Mouse (Mus musculus) CH12.LX (cell line): ENCODE data around the gene Tjp3. TPM values are rescaled to one million over a fixed set of nuclear protein-coding genes. Genes with fewer than 3 reads are reported as not detected.

ENCODE experiments used
- DNase-seq: peaks from one replicate; pipeline ENCODE4 v3.0.0-alpha.2; 2013; ENCODE audit errors: extremely low read depth
- H3K27ac ChIP-seq: 2 replicates; pipeline ENCODE4 v1.5.1; 2012; ENCODE audit warnings: low read depth, mild to moderate bottlenecking, control low read depth, moderate library complexity; ENCODE audit not compliant: insufficient read depth
- H3K27me3 ChIP-seq: replicated peaks from 2 replicates; pipeline ENCODE3; 2012; ENCODE audit warnings: inconsistent platforms
- H3K36me3 ChIP-seq, 2 experiments: replicated peaks in 1 of 2; 2 replicates each; pipeline versions ENCODE3 to v1.6.1; 2012; ENCODE audit warnings: inconsistent platforms in 1 of 2, low read length in 1 of 2, mild to moderate bottlenecking in 1 of 2, mixed read lengths in 1 of 2, moderate library complexity in 1 of 2; ENCODE audit not compliant: control insufficient read depth in 1 of 2, insufficient read depth in 1 of 2
- H3K4me1 ChIP-seq, 2 experiments: 2 replicates each; pipeline ENCODE4 v1.6.1; 2012; ENCODE audit warnings: inconsistent platforms in 1 of 2, moderate library complexity in 1 of 2; ENCODE audit not compliant: insufficient read depth in 2 of 2, control insufficient read depth in 1 of 2
- H3K4me2 ChIP-seq: 2 replicates; pipeline ENCODE4 v1.6.1; 2012; ENCODE audit warnings: low read depth, mild to moderate bottlenecking, control low read depth; ENCODE audit not compliant: poor library complexity, insufficient read depth, severe bottlenecking
- H3K4me3 ChIP-seq, 3 experiments: fragments of 150-350 bp in 1 of 3; sonication (generic) in 1 of 3; replicated peaks in 1 of 3; 2 replicates each; pipeline versions ENCODE3 to v1.5.1; 2011 to 2012; ENCODE audit warnings: low read depth in 2 of 3, low read length in 2 of 3, mild to moderate bottlenecking in 2 of 3, moderate library complexity in 2 of 3, control low read depth in 1 of 3, improper control_type of control experiment in 1 of 3, inconsistent platforms in 1 of 3, mixed read lengths in 1 of 3; ENCODE audit not compliant: poor library complexity in 1 of 3
- H3K79me2 ChIP-seq: replicated peaks from 2 replicates; pipeline ENCODE4 v1.6.1; 2012; ENCODE audit warnings: mild to moderate bottlenecking, moderate library complexity; ENCODE audit not compliant: control insufficient read depth, poor library complexity, insufficient read depth, severe bottlenecking; ENCODE audit errors: extremely low read depth
- H3K9ac ChIP-seq: 2 replicates; pipeline ENCODE4 v1.6.1; 2012; ENCODE audit warnings: low read depth, mild to moderate bottlenecking, control low read depth, moderate library complexity; ENCODE audit not compliant: insufficient read depth
- H3K9me3 ChIP-seq: replicated peaks from 2 replicates; pipeline ENCODE3; 2012; ENCODE audit warnings: low read length, inconsistent platforms, mixed read lengths
- BHLHE40 ChIP-seq: IDR thresholded peaks from 2 replicates; pipeline ENCODE4 v1.6.1; 2011; ENCODE audit warnings: mild to moderate bottlenecking, low read depth, low read length, improper control_type of control experiment
- CHD2 ChIP-seq: IDR thresholded peaks from 2 replicates; pipeline ENCODE4 v1.6.1; 2011; ENCODE audit warnings: low read length, improper control_type of control experiment
- E2F4 ChIP-seq: IDR thresholded peaks from 2 replicates; pipeline ENCODE4 v1.6.1; 2011; ENCODE audit warnings: low read depth, low read length, improper control_type of control experiment; ENCODE audit not compliant: insufficient replicate concordance
- ELF1 ChIP-seq: IDR thresholded peaks from 2 replicates; pipeline ENCODE4 v1.6.1; 2014; ENCODE audit warnings: low read depth, mild to moderate bottlenecking, inconsistent platforms, low read length, improper control_type of control experiment
- EP300 ChIP-seq: IDR thresholded peaks from 2 replicates; pipeline ENCODE4 v1.6.1; 2011; ENCODE audit warnings: low read length, improper control_type of control experiment
- ETS1 ChIP-seq: conservative IDR thresholded peaks from 2 replicates; pipeline ENCODE4 v1.6.1; 2012; ENCODE audit warnings: low read depth, mild to moderate bottlenecking, inconsistent platforms, low read length, improper control_type of control experiment, moderate library complexity
- HCFC1 ChIP-seq: IDR thresholded peaks from 2 replicates; pipeline ENCODE4 v1.6.1; 2012; ENCODE audit warnings: low read depth, mild to moderate bottlenecking, inconsistent platforms, low read length, improper control_type of control experiment
- IRF4 ChIP-seq: IDR thresholded peaks from 2 replicates; pipeline ENCODE4 v1.6.1; 2014; ENCODE audit warnings: low read depth, mild to moderate bottlenecking, inconsistent platforms, low read length, improper control_type of control experiment
- JUN ChIP-seq: IDR thresholded peaks from 2 replicates; pipeline ENCODE4 v1.6.1; 2011; ENCODE audit warnings: low read depth, mild to moderate bottlenecking, low read length, improper control_type of control experiment, moderate library complexity; ENCODE audit not compliant: insufficient read depth
- MAFK ChIP-seq: IDR thresholded peaks from 2 replicates; pipeline ENCODE4 v1.6.1; 2011; ENCODE audit warnings: low read length, improper control_type of control experiment; ENCODE audit not compliant: insufficient replicate concordance
- MAX ChIP-seq: IDR thresholded peaks from 2 replicates; pipeline ENCODE4 v1.6.1; 2011; ENCODE audit warnings: low read length, improper control_type of control experiment
- MEF2A ChIP-seq: IDR thresholded peaks from 2 replicates; pipeline ENCODE4 v1.6.1; 2014; ENCODE audit warnings: low read depth, mild to moderate bottlenecking, inconsistent platforms, low read length, improper control_type of control experiment, borderline replicate concordance
- MYC ChIP-seq: IDR thresholded peaks from 2 replicates; pipeline ENCODE4 v1.6.1; 2011; ENCODE audit warnings: low read depth, mild to moderate bottlenecking, improper control_type of control experiment, low read length
- NELFE ChIP-seq: IDR thresholded peaks from 2 replicates; pipeline ENCODE4 v1.6.1; 2011; ENCODE audit warnings: low read depth, low read length, improper control_type of control experiment
- NRF1 ChIP-seq: IDR thresholded peaks from 2 replicates; pipeline ENCODE4 v1.6.1; 2014; ENCODE audit warnings: low read depth, mild to moderate bottlenecking, inconsistent platforms, low read length, improper control_type of control experiment, moderate library complexity
- POLR2A ChIP-seq: IDR thresholded peaks from 2 replicates; pipeline ENCODE4 v1.6.1; 2011; ENCODE audit warnings: low read depth, mild to moderate bottlenecking, improper control_type of control experiment, low read length
- RAD21 ChIP-seq: IDR thresholded peaks from 2 replicates; pipeline ENCODE4 v1.6.1; 2011; ENCODE audit warnings: low read depth, mild to moderate bottlenecking, low read length, improper control_type of control experiment, moderate library complexity
- SIN3A ChIP-seq: IDR thresholded peaks from 2 replicates; pipeline ENCODE4 v1.6.1; 2012; ENCODE audit warnings: low read length, improper control_type of control experiment, inconsistent platforms
- TCF12 ChIP-seq: IDR thresholded peaks from 2 replicates; pipeline ENCODE4 v1.6.1; 2014; ENCODE audit warnings: low read depth, mild to moderate bottlenecking, inconsistent platforms, low read length, improper control_type of control experiment
- USF1 ChIP-seq: IDR thresholded peaks from 2 replicates; pipeline ENCODE4 v1.6.1; 2014; ENCODE audit warnings: low read depth, mild to moderate bottlenecking, inconsistent platforms, low read length, improper control_type of control experiment
- USF2 ChIP-seq: conservative IDR thresholded peaks from 2 replicates; pipeline ENCODE4 v1.6.1; 2011; ENCODE audit warnings: low read depth, low read length, improper control_type of control experiment
- ZC3H11A ChIP-seq: IDR thresholded peaks from 2 replicates; pipeline ENCODE4 v1.6.1; 2012; ENCODE audit warnings: low read depth, mild to moderate bottlenecking, inconsistent platforms, low read length, improper control_type of control experiment
- ZNF384 ChIP-seq: IDR thresholded peaks from 2 replicates; pipeline ENCODE4 v1.6.1; 2012; ENCODE audit warnings: low read depth, low read length, improper control_type of control experiment, inconsistent platforms
- dilution Hi-C: fragments of 300-500 bp; cut with MboI; formaldehyde crosslinking; loops from 2 replicates; pipeline ENCODE4 v1.14.3; 2020; ENCODE audit warnings: low sequenced_read_pairs; ENCODE audit not compliant: extremely low pct_unique_long_range_greater_than_20kb, extremely low pct_ligation_motif_present
- in situ Hi-C: fragments of 300-500 bp; cut with MboI; formaldehyde crosslinking; loops from 3 replicates; pipeline ENCODE4 v1.14.3; 2019; ENCODE audit warnings: low sequenced_read_pairs, low pct_ligation_motif_present, low pct_unique_long_range_greater_than_20kb, mixed read lengths
- polyA plus RNA-seq: library from polyadenylated mRNA; unstranded; fragments of >175 nt; gene quantifications from 2 replicates; pipeline ENCODE4 v1.2.1, GENCODE M21; 2012; ENCODE audit warnings: low read depth; ENCODE audit not compliant: insufficient read length
- total RNA-seq, 2 experiments: library from RNA; depleted of rRNA; stranded (reverse); fragments of 300-350 nt in 1 of 2; fragments of >200 nt in 1 of 2; gene quantifications; 2 replicates each; pipeline ENCODE4 v1.2.3; 2012 to 2014

The Tjp3 gene
- total and polyA plus RNA-seq, 3 experiments = 0.42 to 7.2 (median 0.76) TPM

DNA sequence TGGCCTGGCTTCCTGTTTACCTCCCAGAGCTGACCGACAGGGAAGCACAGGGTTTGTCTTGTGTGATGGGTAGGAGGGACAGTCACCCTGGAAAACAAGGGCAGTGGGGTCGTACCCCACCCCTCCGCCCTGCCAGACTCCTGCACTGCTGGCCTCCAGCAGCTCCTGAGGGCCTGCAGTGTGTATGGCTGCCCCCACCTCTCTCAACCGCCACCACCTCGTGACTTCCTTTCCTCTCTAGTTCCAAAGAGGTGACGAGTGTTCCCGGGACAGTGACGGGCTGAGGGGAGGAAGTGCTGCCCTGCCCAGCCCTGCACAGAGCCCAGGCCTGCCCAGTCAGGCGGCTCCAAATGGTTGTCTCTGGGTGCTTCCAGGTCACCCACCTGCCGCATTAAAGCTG lies 6.5 kb upstream of the Tjp3 start:
- Histone ChIP-seq H3K9me3 (no peaks in the 10 kb centered on the region), H3K4me3 (peak overlapping the region in 2 of 3 experiments; percentile 22 to 33), H3K79me2 (peaks cover 73% of the 10 kb centered on the region), H3K36me3 (peaks cover 0 to 29% of the 10 kb centered on the region in 2 experiments), H3K4me2 (peak overlapping the region; percentile 77), H3K9ac (peak overlapping the region; percentile 35), H3K27me3 (no peaks in the 10 kb centered on the region), H3K4me1 (peaks cover 68 to 92% of the 10 kb centered on the region in 2 experiments), H3K27ac (peak overlapping the region; percentile 87)
- DNase-seq = no peak
- dilution Hi-C loops = no loop called here
- in situ Hi-C loops = no loop called here
- TF ChIP-seq MAX = 0 out of 2 replicates have a peak, but pooled peaks have one; percentile 17
- TF ChIP-seq POLR2A = peak; percentile 31; the same call in 1 of the 2 replicates
- peak; percentile 0; the same call in 1 of the 2 replicates for TF ChIP-seq NELFE
- TF ChIP-seq NRF1 = peak; percentile 14; the same call in 1 of the 2 replicates
- no peak for TF ChIP-seq USF2

DNA sequence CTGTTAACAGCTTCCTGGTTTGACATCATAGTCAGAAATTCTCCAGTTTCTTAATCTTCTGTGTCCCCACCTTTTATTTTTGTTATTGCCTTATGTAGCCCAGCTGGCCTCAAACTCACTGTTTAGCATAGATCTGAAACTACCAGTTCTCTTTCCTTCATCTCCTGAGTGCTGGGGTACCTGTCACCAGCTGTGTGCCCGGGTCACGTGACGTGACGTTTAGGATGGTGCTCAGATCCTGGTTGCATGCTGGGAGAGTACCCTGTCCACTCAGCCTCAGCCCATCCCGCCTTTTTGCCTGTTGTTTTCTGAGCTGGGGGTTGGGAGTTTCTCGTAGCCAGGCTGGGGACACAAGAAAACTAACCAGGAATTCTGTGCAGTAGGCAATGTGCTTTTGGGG lies 5.9 kb upstream of the Tjp3 start:
- Histone ChIP-seq H3K4me3 (peak overlapping the region in 2 of 3 experiments; percentile 22 to 33), H3K79me2 (peaks cover 70% of the 10 kb centered on the region), H3K27me3 (no peaks in the 10 kb centered on the region), H3K27ac (peak overlapping the region; percentile 87), H3K9ac (peak overlapping the region; percentile 35), H3K9me3 (no peaks in the 10 kb centered on the region), H3K4me2 (peak overlapping the region; percentile 77), H3K4me1 (peaks cover 62 to 88% of the 10 kb centered on the region in 2 experiments), H3K36me3 (peaks cover 0 to 29% of the 10 kb centered on the region in 2 experiments)
- TF ChIP-seq TCF12 (peak; percentile 74), RAD21 (no peak), USF1 (peak; percentile 93), ETS1 (peak; percentile 90), MEF2A (peak; percentile 41; the same call in 1 of the 2 replicates), SIN3A (peak; percentile 91), IRF4 (peak; percentile 79), USF2 (peak; percentile 94), BHLHE40 (peak; percentile 98), HCFC1 (no peak), E2F4 (no peak), MAX (peak; percentile 91), CHD2 (peak; percentile 9; the same call in 1 of the 2 replicates), ZC3H11A (no peak), MAFK (no peak), ELF1 (peak; percentile 47), ZNF384 (no peak), EP300 (peak; percentile 72), JUN (no peak), MYC (no peak), POLR2A (0 out of 2 replicates have a peak, but pooled peaks have one; percentile 12)
- in situ Hi-C loops (no loop called here), dilution Hi-C loops (no loop called here)
- DNase-seq = peak; percentile 78
